Mouse (Mus musculus): ENCODE data around the gene Vps37d. TPM values are rescaled to one million over a fixed set of nuclear protein-coding genes. Genes with fewer than 3 reads are reported as not detected.

Vps37d gene
- polyA plus RNA-seq, 1 experiment = 7.3 TPM

DNA sequence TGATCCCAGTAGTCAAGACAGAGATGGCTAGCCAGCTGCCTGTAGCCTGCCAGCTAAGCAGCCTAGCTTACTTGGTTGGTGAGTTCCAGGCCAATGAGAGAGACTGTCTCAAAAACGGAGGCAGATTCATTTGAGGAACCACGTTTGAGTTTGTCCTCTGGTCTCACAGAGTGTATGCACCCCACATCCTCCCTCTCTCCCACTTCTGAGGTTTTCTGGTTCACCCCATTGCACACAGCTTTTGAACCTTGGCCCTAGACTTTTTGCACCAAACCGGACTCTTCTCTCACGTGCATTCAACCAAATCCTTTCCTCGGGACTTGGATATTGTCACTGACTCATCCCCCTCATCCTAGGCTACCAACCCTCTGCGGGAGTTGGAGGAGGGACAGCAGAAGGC, 31.9 kb upstream of the Vps37d start:
- Histone ChIP-seq H3K4me3 (ENCODE audit: insufficient read depth, low read depth, low read length) (no peak overlapping the region), H3K27ac (ENCODE audit: insufficient read depth, low read depth, low read length) (peak overlapping the region; percentile 79), H3K36me3 (ENCODE audit: control insufficient read depth, insufficient read depth, low read length) (no peaks in the 10 kb centered on the region), H3K4me1 (ENCODE audit: control insufficient read depth, insufficient read depth, low read length) (peaks cover 9% of the 10 kb centered on the region), H3K27me3 (replicated peaks; ENCODE audit: control insufficient read depth, insufficient read depth, low read length) (no peaks in the 10 kb centered on the region)
- WGBS = 46% methylated on average over 6 of the region's 6 CpGs
- no peak for TF ChIP-seq POLR2A (IDR thresholded peaks at IDR 0.05; ENCODE audit: low read depth, low read length)
- TF ChIP-seq CTCF (conservative IDR thresholded peaks at IDR 0.05; ENCODE audit: insufficient read depth, insufficient read length, low read depth, low read length) = no peak
- DNase-seq = peak; percentile 89

DNA sequence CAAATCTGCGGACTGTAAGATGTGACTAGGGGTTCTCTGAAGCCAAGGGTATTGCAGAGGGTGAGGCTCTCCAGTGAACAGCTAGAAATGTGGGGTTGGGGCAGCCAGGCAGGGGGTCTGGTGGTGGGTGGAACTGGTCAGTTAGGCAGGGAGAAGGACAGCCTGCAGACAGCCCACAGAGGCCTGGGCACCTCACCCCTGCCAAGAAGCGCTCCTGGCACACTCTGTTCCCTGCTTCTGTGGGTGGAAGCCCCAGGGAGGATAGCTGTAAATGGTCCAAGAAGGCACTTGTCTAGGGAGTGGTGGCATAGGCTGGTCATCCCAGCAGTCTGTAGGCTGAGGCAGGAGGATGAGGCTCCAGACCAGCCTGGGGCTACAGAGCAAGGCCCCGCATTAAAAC, 31.4 kb upstream of the Vps37d start:
- H3K27ac ChIP-seq (ENCODE audit: insufficient read depth, low read depth, low read length) = peak overlapping the region; percentile 79
- 74% methylated on average over 3 of the region's 3 CpGs for WGBS
- no peaks in the 10 kb centered on the region for H3K27me3 ChIP-seq (replicated peaks; ENCODE audit: control insufficient read depth, insufficient read depth, low read length)
- no peak for TF ChIP-seq CTCF (conservative IDR thresholded peaks at IDR 0.05; ENCODE audit: insufficient read depth, insufficient read length, low read depth, low read length)
- TF ChIP-seq POLR2A (IDR thresholded peaks at IDR 0.05; ENCODE audit: low read depth, low read length) = no peak
- H3K36me3 ChIP-seq (ENCODE audit: control insufficient read depth, insufficient read depth, low read length) = no peaks in the 10 kb centered on the region
- H3K4me3 ChIP-seq (ENCODE audit: insufficient read depth, low read depth, low read length) = no peak overlapping the region
- H3K4me1 ChIP-seq (ENCODE audit: control insufficient read depth, insufficient read depth, low read length) = peaks cover 9% of the 10 kb centered on the region
- peak; percentile 66 for DNase-seq

DNA sequence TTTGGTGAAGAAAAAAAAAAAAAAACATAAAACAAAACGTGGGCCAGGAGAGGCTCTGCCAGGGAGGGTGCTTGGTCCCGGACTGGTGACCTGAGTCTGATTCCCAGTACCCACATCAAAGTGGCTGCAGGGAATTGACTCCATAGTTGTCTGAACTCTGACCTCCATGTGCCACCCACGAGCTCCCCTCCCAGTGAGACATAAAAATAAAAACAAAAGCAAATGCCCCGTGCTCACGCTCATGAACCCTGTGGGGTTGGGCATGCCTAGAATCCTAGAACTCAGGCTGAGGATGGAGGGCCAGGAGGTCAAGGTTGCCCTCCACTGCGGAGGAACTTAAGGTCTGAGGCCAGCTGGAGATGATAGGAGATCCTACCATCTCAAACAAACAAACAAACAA, 31.0 kb upstream of the Vps37d start:
- no peak for TF ChIP-seq CTCF (conservative IDR thresholded peaks at IDR 0.05; ENCODE audit: insufficient read depth, insufficient read length, low read depth, low read length)
- no peak for TF ChIP-seq POLR2A (IDR thresholded peaks at IDR 0.05; ENCODE audit: low read depth, low read length)
- Histone ChIP-seq H3K27me3 (replicated peaks; ENCODE audit: control insufficient read depth, insufficient read depth, low read length) (no peaks in the 10 kb centered on the region), H3K27ac (ENCODE audit: insufficient read depth, low read depth, low read length) (peak overlapping the region; percentile 79), H3K4me1 (ENCODE audit: control insufficient read depth, insufficient read depth, low read length) (peaks cover 9% of the 10 kb centered on the region), H3K36me3 (ENCODE audit: control insufficient read depth, insufficient read depth, low read length) (no peaks in the 10 kb centered on the region), H3K4me3 (ENCODE audit: insufficient read depth, low read depth, low read length) (no peak overlapping the region)
- DNase-seq = peak; percentile 85
- 39% methylated on average over 6 of the region's 6 CpGs for WGBS

DNA sequence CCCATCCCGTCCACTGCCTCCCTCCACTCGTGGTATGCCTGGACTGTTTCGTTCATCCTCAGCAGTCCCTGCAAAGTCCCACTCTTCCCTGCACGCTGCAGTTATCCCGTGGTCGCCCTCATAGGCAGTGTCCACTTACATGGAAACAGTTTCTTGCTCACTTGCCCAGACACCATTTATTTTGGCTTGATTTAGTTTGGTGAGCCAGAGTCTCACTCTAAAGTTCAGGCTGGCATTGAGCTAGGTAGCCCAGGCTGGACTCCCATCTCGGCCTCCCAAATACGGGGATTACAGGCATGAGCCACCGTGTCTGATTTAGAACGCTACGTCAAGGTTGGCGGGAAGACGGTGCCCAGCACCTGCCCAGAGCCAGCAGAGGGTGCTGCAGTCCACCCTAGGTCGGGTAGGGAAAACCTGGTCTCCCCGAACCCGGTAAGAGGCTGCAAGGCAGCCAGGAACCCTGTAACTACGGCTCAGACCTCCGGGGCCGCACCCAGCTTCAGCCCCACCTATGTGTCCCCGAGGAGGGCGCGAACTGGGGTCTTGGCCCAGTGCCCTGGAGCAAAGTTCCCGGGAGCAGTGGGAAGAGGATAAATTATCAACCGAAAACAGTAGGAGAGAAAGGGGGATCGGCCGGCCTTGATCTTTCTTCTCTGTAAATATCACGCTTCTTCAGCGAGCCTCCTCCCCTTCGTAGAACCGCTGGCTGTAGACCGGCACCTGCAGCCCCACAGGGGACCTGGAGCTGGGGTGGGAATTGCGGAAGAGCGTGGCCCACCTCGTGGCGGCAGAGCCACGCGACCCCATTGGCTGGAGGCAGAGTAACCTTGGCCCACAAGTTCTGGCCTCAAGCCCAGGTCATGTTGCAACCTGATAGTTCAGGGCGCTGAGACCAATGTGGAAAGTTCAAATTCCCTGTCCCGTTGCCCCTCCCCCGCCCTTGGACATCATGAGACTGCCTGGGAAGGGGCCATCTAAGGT, 29.7 kb upstream of the Vps37d start:
- peak overlapping the region; percentile 74 for H3K4me3 ChIP-seq (ENCODE audit: insufficient read depth, low read depth, low read length)
- 5% methylated on average over 40 of the region's 40 CpGs for WGBS
- no peaks in the 10 kb centered on the region for H3K27me3 ChIP-seq (replicated peaks; ENCODE audit: control insufficient read depth, insufficient read depth, low read length)
- no peaks in the 10 kb centered on the region for H3K36me3 ChIP-seq (ENCODE audit: control insufficient read depth, insufficient read depth, low read length)
- peak overlapping the region; percentile 79 for H3K27ac ChIP-seq (ENCODE audit: insufficient read depth, low read depth, low read length)
- TF ChIP-seq CTCF (conservative IDR thresholded peaks at IDR 0.05; ENCODE audit: insufficient read depth, insufficient read length, low read depth, low read length) = peak; percentile 76
- TF ChIP-seq POLR2A (IDR thresholded peaks at IDR 0.05; ENCODE audit: low read depth, low read length) = peak; percentile 16
- H3K4me1 ChIP-seq (ENCODE audit: control insufficient read depth, insufficient read depth, low read length) = peaks cover 9% of the 10 kb centered on the region
- peak; percentile 96 for DNase-seq

DNA sequence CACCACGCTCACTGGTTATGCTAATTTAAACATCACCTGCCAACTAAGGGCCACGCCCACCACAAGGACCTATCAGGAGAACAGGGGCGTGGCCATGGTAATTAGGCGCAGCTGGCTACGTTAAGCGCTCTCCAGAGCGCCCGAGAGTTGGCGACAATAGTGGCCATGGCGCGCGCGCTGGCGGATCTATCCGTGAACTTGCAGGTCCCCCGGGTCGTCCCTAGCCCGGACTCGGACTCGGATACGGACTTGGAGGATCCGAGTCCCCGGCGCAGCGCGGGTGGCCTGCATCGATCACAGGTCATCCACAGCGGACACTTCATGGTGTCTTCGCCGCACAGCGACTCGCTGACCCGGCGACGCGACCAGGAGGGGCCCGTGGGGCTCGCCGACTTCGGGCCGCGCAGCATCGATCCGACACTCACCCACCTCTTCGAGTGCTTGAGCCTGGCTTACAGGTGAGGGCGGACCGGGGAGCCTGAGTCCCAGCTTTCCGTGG, 28.7 kb upstream of the Vps37d start:
- peak; percentile 97 for DNase-seq
- H3K27me3 ChIP-seq (replicated peaks; ENCODE audit: control insufficient read depth, insufficient read depth, low read length) = no peaks in the 10 kb centered on the region
- H3K4me1 ChIP-seq (ENCODE audit: control insufficient read depth, insufficient read depth, low read length) = peaks cover 9% of the 10 kb centered on the region
- peak overlapping the region; percentile 70 for H3K27ac ChIP-seq (ENCODE audit: insufficient read depth, low read depth, low read length)
- WGBS = under 1% methylated on average over 48 of the region's 48 CpGs
- H3K4me3 ChIP-seq (ENCODE audit: insufficient read depth, low read depth, low read length) = peak overlapping the region; percentile 74
- TF ChIP-seq POLR2A (IDR thresholded peaks at IDR 0.05; ENCODE audit: low read depth, low read length) = peak; percentile 94
- no peak for TF ChIP-seq CTCF (conservative IDR thresholded peaks at IDR 0.05; ENCODE audit: insufficient read depth, insufficient read length, low read depth, low read length)
- no peaks in the 10 kb centered on the region for H3K36me3 ChIP-seq (ENCODE audit: control insufficient read depth, insufficient read depth, low read length)

DNA sequence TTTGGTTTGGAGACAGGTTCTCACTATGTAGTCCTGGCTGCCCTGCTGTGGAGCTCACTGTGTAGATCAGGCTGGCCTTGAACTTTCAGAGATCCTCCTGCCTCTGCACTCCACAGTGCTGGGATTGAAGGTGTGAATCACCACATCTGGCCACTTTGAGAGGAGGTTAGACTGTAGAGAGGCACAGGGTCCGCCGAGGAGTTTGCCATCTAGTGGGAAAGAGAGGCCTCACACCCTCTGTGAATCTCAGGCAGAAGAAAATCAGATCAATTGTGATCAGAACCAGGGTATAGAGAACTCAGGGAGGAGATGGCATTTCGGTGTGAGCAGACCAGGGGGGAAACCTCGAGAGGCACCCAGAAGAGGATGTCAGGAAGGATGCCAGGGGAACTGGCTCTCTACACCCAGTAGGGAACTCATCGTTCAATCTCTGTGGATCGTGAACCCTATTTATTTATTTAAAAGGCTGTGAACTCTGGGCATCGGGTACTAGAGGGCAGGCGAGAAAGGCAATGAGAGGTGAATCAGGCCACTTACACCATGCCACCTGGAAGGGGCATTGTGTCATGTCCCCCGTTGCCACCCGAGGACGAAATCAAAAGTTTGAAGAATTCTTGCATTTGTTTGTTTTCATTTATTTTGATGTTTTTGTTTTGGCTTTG, 26.1 kb upstream of the Vps37d start:
- Histone ChIP-seq H3K4me1 (ENCODE audit: control insufficient read depth, insufficient read depth, low read length) (peaks cover under 1% of the 10 kb centered on the region; the same call in 1 of the 2 replicates), H3K4me3 (ENCODE audit: insufficient read depth, low read depth, low read length) (no peak overlapping the region), H3K27me3 (replicated peaks; ENCODE audit: control insufficient read depth, insufficient read depth, low read length) (no peaks in the 10 kb centered on the region), H3K36me3 (ENCODE audit: control insufficient read depth, insufficient read depth, low read length) (no peaks in the 10 kb centered on the region), H3K27ac (ENCODE audit: insufficient read depth, low read depth, low read length) (no peak overlapping the region)
- 63% methylated on average over 11 of the region's 11 CpGs for WGBS
- peak; percentile 65 for TF ChIP-seq CTCF (conservative IDR thresholded peaks at IDR 0.05; ENCODE audit: insufficient read depth, insufficient read length, low read depth, low read length)
- no peak for TF ChIP-seq POLR2A (IDR thresholded peaks at IDR 0.05; ENCODE audit: low read depth, low read length)
- peak; percentile 50 for DNase-seq

DNA sequence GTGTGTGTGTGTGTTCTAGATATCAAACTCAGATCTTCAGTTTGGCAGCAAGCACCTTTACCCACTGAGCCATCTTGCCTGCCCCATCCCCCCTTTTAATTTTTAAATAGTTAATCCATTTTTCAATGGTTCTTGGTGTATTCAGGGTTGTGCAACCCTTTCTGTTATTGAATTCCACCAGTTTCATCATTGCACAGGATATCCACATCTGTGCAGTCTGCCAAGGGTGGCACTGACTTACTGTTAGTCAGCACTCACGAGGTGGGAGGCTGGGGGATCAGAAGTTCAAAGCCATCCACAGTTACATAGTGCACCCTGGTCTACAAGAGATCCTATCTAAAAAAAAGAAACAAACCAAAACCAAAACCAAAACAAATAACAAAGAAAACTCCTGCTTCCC, 22.9 kb upstream of the Vps37d start:
- Histone ChIP-seq H3K27me3 (replicated peaks; ENCODE audit: control insufficient read depth, insufficient read depth, low read length) (no peaks in the 10 kb centered on the region), H3K27ac (ENCODE audit: insufficient read depth, low read depth, low read length) (no peak overlapping the region), H3K36me3 (ENCODE audit: control insufficient read depth, insufficient read depth, low read length) (no peaks in the 10 kb centered on the region), H3K4me1 (ENCODE audit: control insufficient read depth, insufficient read depth, low read length) (no peaks in the 10 kb centered on the region), H3K4me3 (ENCODE audit: insufficient read depth, low read depth, low read length) (no peak overlapping the region)
- TF ChIP-seq CTCF (conservative IDR thresholded peaks at IDR 0.05; ENCODE audit: insufficient read depth, insufficient read length, low read depth, low read length) (no peak), POLR2A (IDR thresholded peaks at IDR 0.05; ENCODE audit: low read depth, low read length) (no peak)
- WGBS = 40% methylated on average over 1 of the region's 1 CpGs
- DNase-seq = no peak

Data from kidney, adult 2 months (tissue).